Mouse (Mus musculus): ENCODE measurements around the gene Nfia. TPM values are rescaled to one million over a fixed set of nuclear protein-coding genes. Genes with fewer than 3 reads are reported as not detected.

Nfia gene
- polyA plus RNA-seq, 1 experiment: 0.02 TPM

GRCm38 (mm10) chr4:97841063-97841595, 68.6 kb downstream of the Nfia start:
- Histone ChIP-seq H3K9me3 (no peaks in the 10 kb centered on the region), H3K4me3 (replicated peaks) (no peak overlapping the region), H3K36me3 (replicated peaks; ENCODE audit: low read length) (no peaks in the 10 kb centered on the region), H3K27me3 (replicated peaks) (peaks cover 39% of the 10 kb centered on the region), H3K4me1 (peaks cover 23% of the 10 kb centered on the region)
- TF ChIP-seq GATA1 (IDR thresholded peaks at IDR 0.05; ENCODE audit: borderline replicate concordance, low read length): no peak
- TF ChIP-seq FLI1 (IDR thresholded peaks at IDR 0.05; ENCODE audit: low read length): no peak

GRCm38 (mm10) chr4:97841745-97842144, 69.2 kb downstream of the Nfia start:
- H3K4me1 ChIP-seq: peaks cover 23% of the 10 kb centered on the region
- peaks cover 43% of the 10 kb centered on the region for H3K27me3 ChIP-seq (replicated peaks)
- H3K9me3 ChIP-seq: no peaks in the 10 kb centered on the region
- no peaks in the 10 kb centered on the region for H3K36me3 ChIP-seq (replicated peaks; ENCODE audit: low read length)
- no peak overlapping the region for H3K4me3 ChIP-seq (replicated peaks)
- TF ChIP-seq GATA1 (IDR thresholded peaks at IDR 0.05; ENCODE audit: borderline replicate concordance, low read length) (no peak), FLI1 (IDR thresholded peaks at IDR 0.05; ENCODE audit: low read length) (no peak)

DNA sequence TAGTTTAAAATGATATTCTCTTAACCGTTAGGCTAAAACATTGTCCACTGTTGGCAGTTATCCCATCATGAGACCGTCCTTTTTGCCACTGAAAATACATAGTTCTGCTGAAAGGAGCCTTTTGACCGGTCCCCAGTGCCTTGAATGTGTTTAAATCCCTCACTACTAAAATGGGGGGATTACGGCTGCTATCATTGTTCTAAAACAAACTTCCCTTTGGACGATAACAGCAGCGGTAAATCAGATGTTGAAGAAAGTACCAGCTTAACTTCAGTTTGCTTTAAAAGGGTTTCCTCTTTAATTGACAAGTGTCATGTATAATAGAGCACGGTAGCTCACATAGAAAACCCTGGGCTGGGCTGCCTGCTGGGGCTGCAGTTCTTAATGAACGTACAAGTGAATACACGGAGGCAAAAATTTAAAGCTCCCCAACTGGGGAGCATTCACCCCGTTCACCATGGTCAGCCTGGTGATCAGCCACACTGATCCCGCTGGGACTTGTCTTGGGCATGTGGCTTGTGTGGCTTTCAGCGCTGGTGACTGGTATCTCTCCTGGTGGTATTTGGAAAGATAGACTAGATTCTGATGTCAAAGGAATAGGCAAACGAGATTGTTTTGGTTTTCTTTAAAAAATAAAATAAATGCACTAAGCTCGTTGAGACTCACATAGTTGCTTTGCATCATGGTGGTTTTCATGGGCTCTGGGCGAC, 71.6 kb downstream of the Nfia start:
- Histone ChIP-seq H3K4me3 (replicated peaks) (no peak overlapping the region), H3K9me3 (no peaks in the 10 kb centered on the region), H3K36me3 (replicated peaks; ENCODE audit: low read length) (no peaks in the 10 kb centered on the region), H3K4me1 (peaks cover 19% of the 10 kb centered on the region), H3K27me3 (replicated peaks) (peaks cover 40% of the 10 kb centered on the region)
- TF ChIP-seq GATA1 (IDR thresholded peaks at IDR 0.05; ENCODE audit: borderline replicate concordance, low read length): no peak
- TF ChIP-seq FLI1 (IDR thresholded peaks at IDR 0.05; ENCODE audit: low read length): no peak

DNA sequence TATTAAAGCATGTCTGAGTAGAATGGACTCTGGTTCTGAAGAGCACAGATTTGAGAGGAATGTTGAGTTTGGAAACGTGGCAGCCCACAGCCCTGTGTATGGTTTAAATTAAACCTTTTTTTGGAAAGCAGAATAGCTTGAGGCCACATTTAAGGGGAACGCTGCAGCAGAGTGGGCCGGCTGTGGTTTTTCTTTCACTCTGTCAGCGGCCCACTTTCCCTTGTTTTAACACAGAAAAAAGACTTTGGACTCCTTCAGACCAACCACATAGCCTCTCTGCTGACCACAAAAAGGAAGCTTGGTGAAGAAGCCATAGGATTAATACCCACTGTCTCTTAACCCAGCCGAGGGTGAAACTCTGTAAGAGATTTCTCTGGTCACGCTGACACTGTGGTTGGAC, 72.4 kb downstream of the Nfia start:
- TF ChIP-seq GATA1 (IDR thresholded peaks at IDR 0.05; ENCODE audit: borderline replicate concordance, low read length) (no peak), FLI1 (IDR thresholded peaks at IDR 0.05; ENCODE audit: low read length) (no peak)
- no peaks in the 10 kb centered on the region for H3K9me3 ChIP-seq
- H3K4me3 ChIP-seq (replicated peaks): peak overlapping the region; percentile 67
- peaks cover 38% of the 10 kb centered on the region for H3K27me3 ChIP-seq (replicated peaks)
- H3K36me3 ChIP-seq (replicated peaks; ENCODE audit: low read length): no peaks in the 10 kb centered on the region
- H3K4me1 ChIP-seq: peaks cover 12% of the 10 kb centered on the region

DNA sequence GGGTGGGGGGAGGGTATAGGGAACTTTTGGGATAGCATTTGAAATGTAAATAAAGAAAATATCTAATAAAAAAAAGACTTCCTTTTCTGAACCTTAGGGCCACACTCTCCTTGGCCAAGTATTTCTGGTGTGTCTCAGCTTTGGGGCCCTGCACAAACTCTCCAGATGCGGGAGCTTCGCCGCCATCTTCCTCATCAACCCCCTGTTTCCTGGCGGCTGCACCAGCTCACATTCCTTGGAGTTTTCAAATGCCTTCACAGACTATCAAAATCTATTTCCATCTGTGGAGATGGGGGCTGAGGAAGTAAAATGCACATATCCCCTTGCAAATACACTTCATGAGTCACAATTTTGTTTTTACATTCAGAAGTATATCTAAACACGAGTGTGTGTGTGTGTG, 75.1 kb downstream of the Nfia start:
- Histone ChIP-seq H3K9me3 (no peaks in the 10 kb centered on the region), H3K36me3 (replicated peaks; ENCODE audit: low read length) (no peaks in the 10 kb centered on the region), H3K4me3 (replicated peaks) (no peak overlapping the region), H3K27me3 (replicated peaks) (peaks cover 28% of the 10 kb centered on the region), H3K4me1 (peaks cover 10% of the 10 kb centered on the region)
- no peak for TF ChIP-seq GATA1 (IDR thresholded peaks at IDR 0.05; ENCODE audit: borderline replicate concordance, low read length)
- no peak for TF ChIP-seq FLI1 (IDR thresholded peaks at IDR 0.05; ENCODE audit: low read length)

DNA sequence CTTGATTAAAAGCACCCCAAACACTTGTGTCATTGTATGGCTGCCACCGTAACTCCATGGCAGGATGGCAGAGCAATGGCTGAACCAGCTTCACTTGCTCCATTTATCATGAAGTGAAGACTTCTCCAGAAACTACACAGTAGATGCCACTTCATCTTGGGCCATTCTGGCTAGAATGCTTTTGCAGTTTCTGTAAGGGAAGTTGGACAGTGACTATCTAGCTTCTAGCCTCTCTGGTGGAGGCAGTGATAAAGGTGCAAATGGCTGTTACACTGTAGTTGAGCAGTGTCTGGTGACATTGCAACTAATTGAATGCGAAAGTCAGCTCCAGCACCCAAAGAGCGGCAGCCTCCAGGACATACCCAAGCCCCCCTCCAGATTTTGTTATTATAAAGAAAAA, 78.5 kb downstream of the Nfia start:
- Histone ChIP-seq H3K4me1 (peaks cover 4% of the 10 kb centered on the region), H3K36me3 (replicated peaks; ENCODE audit: low read length) (no peaks in the 10 kb centered on the region), H3K9me3 (no peaks in the 10 kb centered on the region), H3K4me3 (replicated peaks) (no peak overlapping the region), H3K27me3 (replicated peaks) (peaks cover 19% of the 10 kb centered on the region)
- TF ChIP-seq GATA1 (IDR thresholded peaks at IDR 0.05; ENCODE audit: borderline replicate concordance, low read length): no peak
- no peak for TF ChIP-seq FLI1 (IDR thresholded peaks at IDR 0.05; ENCODE audit: low read length)

DNA sequence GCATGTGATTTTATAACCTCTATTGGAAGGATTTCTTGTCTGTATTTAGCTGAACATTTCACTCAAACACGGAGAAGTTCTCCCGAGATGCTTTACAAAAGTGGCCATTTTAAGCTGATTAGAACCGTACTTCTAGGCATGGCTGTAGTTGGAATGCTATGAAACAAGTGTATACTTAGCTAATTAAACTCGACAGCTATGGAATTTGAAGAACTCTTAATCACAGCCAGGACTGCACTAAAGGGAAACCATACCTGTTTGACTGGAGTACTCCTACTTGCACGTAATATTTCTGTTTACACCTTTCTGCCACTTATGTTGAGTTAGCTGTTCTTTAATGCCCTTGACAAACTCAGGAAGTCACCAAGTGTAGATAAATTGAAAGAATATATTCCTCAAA, 79.2 kb downstream of the Nfia start:
- TF ChIP-seq FLI1 (IDR thresholded peaks at IDR 0.05; ENCODE audit: low read length) (no peak), GATA1 (IDR thresholded peaks at IDR 0.05; ENCODE audit: borderline replicate concordance, low read length) (no peak)
- H3K9me3 ChIP-seq: no peaks in the 10 kb centered on the region
- H3K4me3 ChIP-seq (replicated peaks): no peak overlapping the region
- peaks cover 4% of the 10 kb centered on the region for H3K4me1 ChIP-seq
- no peaks in the 10 kb centered on the region for H3K36me3 ChIP-seq (replicated peaks; ENCODE audit: low read length)
- peaks cover 17% of the 10 kb centered on the region for H3K27me3 ChIP-seq (replicated peaks)

GRCm38 (mm10) chr4:97852626-97853025, 80.1 kb downstream of the Nfia start:
- Histone ChIP-seq H3K27me3 (replicated peaks) (peaks cover 10% of the 10 kb centered on the region), H3K4me3 (replicated peaks) (no peak overlapping the region), H3K36me3 (replicated peaks; ENCODE audit: low read length) (no peaks in the 10 kb centered on the region), H3K4me1 (peaks cover 4% of the 10 kb centered on the region), H3K9me3 (no peaks in the 10 kb centered on the region)
- TF ChIP-seq GATA1 (IDR thresholded peaks at IDR 0.05; ENCODE audit: borderline replicate concordance, low read length): no peak
- TF ChIP-seq FLI1 (IDR thresholded peaks at IDR 0.05; ENCODE audit: low read length): no peak

GRCm38 (mm10) chr4:97854779-97855178, 82.2 kb downstream of the Nfia start:
- no peak overlapping the region for H3K4me3 ChIP-seq (replicated peaks)
- H3K36me3 ChIP-seq (replicated peaks; ENCODE audit: low read length): no peaks in the 10 kb centered on the region
- peaks cover 12% of the 10 kb centered on the region for H3K27me3 ChIP-seq (replicated peaks)
- H3K9me3 ChIP-seq: no peaks in the 10 kb centered on the region
- H3K4me1 ChIP-seq: peaks cover 16% of the 10 kb centered on the region
- TF ChIP-seq GATA1 (IDR thresholded peaks at IDR 0.05; ENCODE audit: borderline replicate concordance, low read length) (no peak), FLI1 (IDR thresholded peaks at IDR 0.05; ENCODE audit: low read length) (no peak)

DNA sequence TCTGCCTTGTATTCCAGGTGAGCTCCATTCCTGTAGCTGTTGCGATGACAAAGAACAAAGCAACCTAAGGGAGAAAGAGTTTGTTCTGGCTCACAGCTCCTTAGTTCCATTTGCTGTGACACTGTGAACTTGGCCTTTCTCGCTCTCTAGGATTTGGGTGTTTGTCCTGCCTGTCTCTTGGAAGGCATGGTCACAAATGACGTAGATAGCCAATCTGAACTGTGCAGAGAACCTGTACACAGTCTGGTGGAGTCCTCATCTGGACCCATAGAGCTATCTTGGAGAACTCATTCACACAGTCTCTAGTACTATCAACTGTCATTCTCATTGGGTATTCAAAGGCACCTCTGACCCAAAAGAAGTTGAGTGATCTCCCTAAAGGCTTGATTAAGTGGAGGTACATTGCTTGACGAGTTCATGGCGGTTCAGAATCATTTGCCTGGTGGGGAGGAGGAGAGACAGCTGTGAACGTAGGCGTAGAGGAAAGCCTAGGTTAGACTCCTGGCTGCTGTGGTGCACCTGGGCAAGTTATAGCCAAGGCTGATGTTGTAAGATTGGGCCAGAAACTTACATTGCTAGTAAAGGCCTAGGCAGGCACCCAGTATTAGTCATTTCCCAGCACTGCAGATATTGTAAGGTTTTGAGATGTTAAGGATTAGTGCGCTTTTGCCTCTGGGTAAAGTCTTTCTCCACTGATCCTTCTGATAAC, 83.3 kb downstream of the Nfia start:
- no peaks in the 10 kb centered on the region for H3K9me3 ChIP-seq
- H3K27me3 ChIP-seq (replicated peaks): peaks cover 12% of the 10 kb centered on the region
- peaks cover 15% of the 10 kb centered on the region for H3K4me1 ChIP-seq
- no peaks in the 10 kb centered on the region for H3K36me3 ChIP-seq (replicated peaks; ENCODE audit: low read length)
- no peak overlapping the region for H3K4me3 ChIP-seq (replicated peaks)
- TF ChIP-seq FLI1 (IDR thresholded peaks at IDR 0.05; ENCODE audit: low read length) (no peak), GATA1 (IDR thresholded peaks at IDR 0.05; ENCODE audit: borderline replicate concordance, low read length) (no peak)
